Mouse (Mus musculus): ENCODE measurements around the gene Cbfb. TPM values are rescaled to one million over a fixed set of nuclear protein-coding genes. Genes with fewer than 3 reads are reported as not detected.
"Not testable (repeated sequence)": the region's sequence is repeated elsewhere in the genome, so short reads cannot be mapped to it uniquely, and the experiment has no call there.

The Cbfb gene
- polyA plus RNA-seq, 1 experiment from 2014 or later = 59.7 TPM

- Histone ChIP-seq H3K4me2 (ENCODE audit: low read length) (no peak overlapping the region), H3K36me3 (ENCODE audit: insufficient read depth, low read length) (no peaks in the 10 kb centered on the region), H3K9me3 (replicated peaks; ENCODE audit: low read length) (no peaks in the 10 kb centered on the region), H3K4me1 (replicated peaks; ENCODE audit: insufficient read depth, low read length) (peaks cover 7% of the 10 kb centered on the region), H3K27me3 (ENCODE audit: insufficient read depth, low read length) (no peaks in the 10 kb centered on the region), H3K27ac (no peak overlapping the region), H3K9ac (ENCODE audit: low read depth, low read length) (no peak overlapping the region), H3K4me3 (replicated peaks; ENCODE audit: low read depth, low read length) (no peak overlapping the region)
- TF ChIP-seq CTCF (IDR thresholded peaks at IDR 0.05; ENCODE audit: low read depth) = no peak
- WGBS = 68% methylated on average over 7 of the region's 7 CpGs
- DNase-seq (ENCODE audit: low spot score) = no peak
- ATAC-seq (replicated peaks; ENCODE audit: low FRiP score, low read depth) = no peak
Measured at GRCm38 (mm10) chr8:105223850-105224249, 53.4 kb downstream of the Cbfb start.

GRCm38 (mm10) chr8:105224413-105225271 lies 54.2 kb downstream of the Cbfb start, which contains the start of gene D230025D16Rik:
Gene D230025D16Rik, plus strand, starts transcription at chr8:105225145.
- TF ChIP-seq CTCF (IDR thresholded peaks at IDR 0.05; ENCODE audit: low read depth) = no peak
- H3K4me2 ChIP-seq (ENCODE audit: low read length) = peak within 1 kb of the TSS; percentile 81
- ATAC-seq (replicated peaks; ENCODE audit: low FRiP score, low read depth) (peak; percentile 96), DNase-seq (ENCODE audit: low spot score) (peak; percentile 97)
- WGBS = 2% methylated on average over 34 of the region's 34 CpGs
- H3K27me3 ChIP-seq (ENCODE audit: insufficient read depth, low read length) = no peaks in the 10 kb centered on the region
- H3K9ac ChIP-seq (ENCODE audit: low read depth, low read length) = peak within 1 kb of the TSS; percentile 89
- peaks cover 7% of the 10 kb centered on the region for H3K4me1 ChIP-seq (replicated peaks; ENCODE audit: insufficient read depth, low read length)
- H3K9me3 ChIP-seq (replicated peaks; ENCODE audit: low read length) = no peaks in the 10 kb centered on the region
- H3K27ac ChIP-seq = peak within 1 kb of the TSS; percentile 94
- H3K4me3 ChIP-seq (replicated peaks; ENCODE audit: low read depth, low read length) = peak within 1 kb of the TSS; percentile 92
- no peaks in the 10 kb centered on the region for H3K36me3 ChIP-seq (ENCODE audit: insufficient read depth, low read length)

- peak overlapping the region; percentile 89 for H3K9ac ChIP-seq (ENCODE audit: low read depth, low read length)
- peak overlapping the region; percentile 81 for H3K4me2 ChIP-seq (ENCODE audit: low read length)
- DNase-seq (ENCODE audit: low spot score) = no peak
- H3K36me3 ChIP-seq (ENCODE audit: insufficient read depth, low read length) = no peaks in the 10 kb centered on the region
- no peak for ATAC-seq (replicated peaks; ENCODE audit: low FRiP score, low read depth)
- no peaks in the 10 kb centered on the region for H3K9me3 ChIP-seq (replicated peaks; ENCODE audit: low read length)
- WGBS = under 1% methylated on average over 27 of the region's 27 CpGs
- H3K4me1 ChIP-seq (replicated peaks; ENCODE audit: insufficient read depth, low read length) = peaks cover 7% of the 10 kb centered on the region
- H3K27me3 ChIP-seq (ENCODE audit: insufficient read depth, low read length) = no peaks in the 10 kb centered on the region
- H3K4me3 ChIP-seq (replicated peaks; ENCODE audit: low read depth, low read length) = peak overlapping the region; percentile 92
- no peak for TF ChIP-seq CTCF (IDR thresholded peaks at IDR 0.05; ENCODE audit: low read depth)
- H3K27ac ChIP-seq = peak overlapping the region; percentile 94
Measured at GRCm38 (mm10) chr8:105225272-105225593, 54.8 kb downstream of the Cbfb start.

DNA sequence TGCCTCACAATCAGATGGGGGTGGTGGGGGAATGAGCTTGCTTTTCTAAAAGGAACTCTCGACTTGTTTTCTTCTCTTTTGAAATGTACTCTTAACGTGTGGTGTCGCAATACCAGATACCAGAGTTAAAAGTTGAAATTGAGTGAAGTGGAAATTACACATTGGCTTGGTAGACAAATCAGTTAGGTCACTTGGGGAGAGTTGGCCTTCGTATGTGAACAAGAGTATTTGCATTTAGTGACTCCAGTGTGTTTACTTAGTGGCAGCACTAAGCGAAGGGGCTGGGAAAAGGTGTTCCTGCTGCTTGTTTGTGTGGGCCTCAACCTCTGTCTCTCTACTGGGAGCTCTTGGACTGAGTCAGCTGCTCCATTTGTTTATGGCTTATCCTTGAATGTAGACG lies 55.4 kb downstream of the Cbfb start:
- no peak for TF ChIP-seq CTCF (IDR thresholded peaks at IDR 0.05; ENCODE audit: low read depth)
- WGBS = 15% methylated on average over 6 of the region's 6 CpGs
- H3K27ac ChIP-seq = no peak overlapping the region

DNA sequence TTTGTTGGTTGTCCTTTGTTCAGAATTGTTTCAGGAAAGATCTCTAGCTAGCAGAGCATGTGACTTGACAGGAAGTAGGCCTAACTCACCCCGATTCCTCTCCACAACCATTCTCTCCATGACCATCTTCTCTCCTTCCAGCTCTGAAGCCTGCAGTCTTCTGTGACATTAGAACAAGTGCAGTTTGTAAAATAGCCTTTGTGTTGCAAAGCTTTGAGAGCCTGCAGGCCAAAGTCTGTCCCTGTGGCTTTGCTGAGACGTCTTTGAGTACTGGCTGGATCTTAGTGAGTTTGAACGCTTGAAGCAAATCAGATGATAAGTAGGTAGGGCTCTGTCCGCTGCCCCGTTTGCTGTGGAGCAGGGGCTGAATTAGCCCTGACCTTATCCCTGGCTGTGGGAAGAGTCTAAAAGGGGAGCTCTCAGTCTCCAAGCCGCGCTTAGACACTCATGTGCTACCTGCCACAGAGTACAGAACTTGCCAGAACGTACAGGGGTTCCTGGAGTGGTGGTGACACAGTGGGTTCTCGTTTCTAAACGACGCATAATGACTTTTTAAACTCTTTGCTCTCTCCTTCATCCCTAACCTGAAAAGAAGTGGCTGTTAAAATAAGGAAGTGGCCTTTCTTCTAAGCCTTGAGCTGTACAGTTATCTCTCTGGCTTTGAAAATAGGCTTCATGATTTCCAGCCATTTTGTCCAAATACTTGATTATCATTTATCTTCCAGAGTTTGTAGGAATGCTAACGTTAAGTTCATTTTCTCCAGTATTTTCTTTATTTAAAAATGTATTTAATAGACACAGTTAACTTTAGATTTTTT lies 61.2 kb downstream of the Cbfb start:
- H3K36me3 ChIP-seq (ENCODE audit: insufficient read depth, low read length) = 0 out of 2 replicates have a peak, but pooled peaks cover 9% of the 10 kb centered on the region
- H3K4me1 ChIP-seq (replicated peaks; ENCODE audit: insufficient read depth, low read length) = no peaks in the 10 kb centered on the region
- DNase-seq (ENCODE audit: low spot score) (no peak), ATAC-seq (replicated peaks; ENCODE audit: low FRiP score, low read depth) (no peak)
- no peak overlapping the region for H3K4me3 ChIP-seq (replicated peaks; ENCODE audit: low read depth, low read length)
- TF ChIP-seq CTCF (IDR thresholded peaks at IDR 0.05; ENCODE audit: low read depth) = no peak
- no peak overlapping the region for H3K27ac ChIP-seq
- H3K4me2 ChIP-seq (ENCODE audit: low read length) = no peak overlapping the region
- no peaks in the 10 kb centered on the region for H3K27me3 ChIP-seq (ENCODE audit: insufficient read depth, low read length)
- H3K9me3 ChIP-seq (replicated peaks; ENCODE audit: low read length) = no peaks in the 10 kb centered on the region
- WGBS = 85% methylated on average over 12 of the region's 12 CpGs
- no peak overlapping the region for H3K9ac ChIP-seq (ENCODE audit: low read depth, low read length)

More for the DNA sequence above, 55.4 kb downstream of the Cbfb start:
- H3K27me3 ChIP-seq (ENCODE audit: insufficient read depth, low read length) = no peaks in the 10 kb centered on the region
- peak overlapping the region; percentile 92 for H3K4me3 ChIP-seq (replicated peaks; ENCODE audit: low read depth, low read length)
- H3K4me1 ChIP-seq (replicated peaks; ENCODE audit: insufficient read depth, low read length) = peaks cover 7% of the 10 kb centered on the region
- DNase-seq (ENCODE audit: low spot score) (no peak), ATAC-seq (replicated peaks; ENCODE audit: low FRiP score, low read depth) (no peak)
- no peaks in the 10 kb centered on the region for H3K9me3 ChIP-seq (replicated peaks; ENCODE audit: low read length)
- no peaks in the 10 kb centered on the region for H3K36me3 ChIP-seq (ENCODE audit: insufficient read depth, low read length)
- peak overlapping the region; percentile 81 for H3K4me2 ChIP-seq (ENCODE audit: low read length)
- peak overlapping the region; percentile 89 for H3K9ac ChIP-seq (ENCODE audit: low read depth, low read length)

- H3K4me2 ChIP-seq (ENCODE audit: low read length); H3K27me3 ChIP-seq (ENCODE audit: insufficient read depth, low read length); H3K36me3 ChIP-seq (ENCODE audit: insufficient read depth, low read length); H3K9ac ChIP-seq (ENCODE audit: low read depth, low read length); DNase-seq (ENCODE audit: low spot score); H3K27ac ChIP-seq; H3K4me1 ChIP-seq (replicated peaks; ENCODE audit: insufficient read depth, low read length); ATAC-seq (replicated peaks; ENCODE audit: low FRiP score, low read depth); H3K4me3 ChIP-seq (replicated peaks; ENCODE audit: low read depth, low read length); H3K9me3 ChIP-seq (replicated peaks; ENCODE audit: low read length): not testable (repeated sequence)
- WGBS = 93% methylated on average over 4 of the region's 4 CpGs
Measured at GRCm38 (mm10) chr8:105232321-105232693, 61.8 kb downstream of the Cbfb start.
